Mouse (Mus musculus) embryo, embryonic 9.5 days (tissue): ENCODE results near the gene Cenpb.
"Not testable (repeated sequence)": the region's sequence is repeated elsewhere in the genome, so short reads cannot be mapped to it uniquely, and the experiment has no call there.

ENCODE experiments used
- DNase-seq: peaks from one replicate; pipeline ENCODE4 v3.0.0-alpha.2; 2017; ENCODE audit errors: extremely low spot score

The Cenpb gene

GRCm38 (mm10) chr2:131179990-131180587, at the start of gene Cenpb:
Cenpb (minus strand) TSS chr2:131180067.
- peak; percentile 87 for DNase-seq

- DNase-seq = no peak
Measured at GRCm38 (mm10) chr2:131227243-131227642, 47.4 kb upstream of the Cenpb start.

- DNase-seq = not testable (repeated sequence)
Measured at GRCm38 (mm10) chr2:131226669-131227068, 46.8 kb upstream of the Cenpb start.

- no peak for DNase-seq
Measured at GRCm38 (mm10) chr2:131225178-131225577, 45.3 kb upstream of the Cenpb start.

- no peak for DNase-seq
Measured at GRCm38 (mm10) chr2:131223569-131223968, 43.7 kb upstream of the Cenpb start.

- no peak for DNase-seq
Measured at GRCm38 (mm10) chr2:131222562-131222961, 42.7 kb upstream of the Cenpb start.

GRCm38 (mm10) chr2:131221853-131222515, 42.1 kb upstream of the Cenpb start:
- no peak for DNase-seq

GRCm38 (mm10) chr2:131220030-131220429, 40.2 kb upstream of the Cenpb start:
- DNase-seq = no peak

- no peak for DNase-seq
Measured at GRCm38 (mm10) chr2:131215941-131216858, 36.3 kb upstream of the Cenpb start.

GRCm38 (mm10) chr2:131213773-131214172, 33.9 kb upstream of the Cenpb start:
- DNase-seq = no peak

- no peak for DNase-seq
Measured at GRCm38 (mm10) chr2:131211026-131211615, 31.3 kb upstream of the Cenpb start.

GRCm38 (mm10) chr2:131209969-131210792, 30.3 kb upstream of the Cenpb start:
- DNase-seq = peak; percentile 97

- peak; percentile 7 for DNase-seq
Measured at GRCm38 (mm10) chr2:131209125-131209795, 29.4 kb upstream of the Cenpb start.

GRCm38 (mm10) chr2:131208356-131208755, 28.5 kb upstream of the Cenpb start:
- DNase-seq = no peak

- DNase-seq = no peak
Measured at GRCm38 (mm10) chr2:131206778-131207177, 26.9 kb upstream of the Cenpb start, which contains the start of gene Ap5s1. Ap5s1 (plus strand) TSS chr2:131207078.

- DNase-seq = no peak
Measured at GRCm38 (mm10) chr2:131205521-131206182, 25.8 kb upstream of the Cenpb start.

GRCm38 (mm10) chr2:131204410-131204981, 24.6 kb upstream of the Cenpb start:
- no peak for DNase-seq

GRCm38 (mm10) chr2:131203816-131204409, 24.0 kb upstream of the Cenpb start:
- DNase-seq = no peak

- DNase-seq = no peak
Measured at GRCm38 (mm10) chr2:131201262-131201661, 21.4 kb upstream of the Cenpb start.
